Comparison of ENCODE assay signal across 12 mouse cellular contexts in the genomic region with DNA sequence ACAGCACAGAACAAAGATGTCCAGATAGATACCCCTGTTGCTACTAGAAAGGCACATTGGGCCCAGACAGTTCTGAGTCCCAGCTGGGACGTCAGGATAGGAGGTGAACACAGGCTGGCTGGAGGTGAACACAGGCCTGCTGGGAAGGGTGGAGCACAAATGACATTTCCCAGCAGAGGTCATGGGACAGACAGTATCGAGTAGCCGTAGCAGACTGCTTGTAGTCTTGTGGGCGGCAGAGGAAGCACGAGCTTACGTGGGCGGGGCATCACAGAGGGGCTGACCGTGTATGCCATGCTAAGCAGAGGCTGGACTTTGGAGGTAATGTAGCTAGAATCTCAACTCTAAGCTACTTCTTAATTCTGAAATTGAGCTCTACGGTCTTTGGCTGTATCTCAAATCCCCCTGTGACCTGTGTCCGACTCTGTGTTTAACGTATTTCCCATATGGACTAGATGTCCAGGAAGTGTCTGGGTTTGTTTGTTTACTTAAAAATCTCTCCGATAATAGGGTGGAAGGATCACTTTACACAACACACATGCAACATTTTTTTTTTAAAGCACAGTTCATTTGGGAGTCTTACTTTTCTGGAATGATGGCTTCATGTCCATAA.
DNase-seq lines count a peak whose midpoint lies in the region; ATAC-seq and TF ChIP-seq lines count a peak whose summit lies in the region.
"Had no signal": no experiment of that assay in that cellular context is flagged by ENCODE, and none has a peak within 500 bp of the region (broad histone marks: within the 10 kb centered on the region; RNA-seq: fewer than 3 reads in every experiment).

No protein-coding gene starts in this region.

- WGBS in cerebellum, adult 2 months, result 45% methylated on average over 12 of the region's 12 CpGs
- WGBS in heart, embryonic 12.5 days, result 37% methylated on average over 12 of the region's 12 CpGs
- 30% methylated on average over 12 of the region's 12 CpGs for WGBS in liver, embryonic 13.5 days (ENCODE audit: insufficient replicate concordance)

- peak overlapping the region; percentile 46; the same call in 1 of the 2 replicates for H3K9ac ChIP-seq in heart, embryonic 12.5 days
- H3K9ac ChIP-seq in liver, embryonic 13.5 days, result no peak overlapping the region
- H3K9ac ChIP-seq: embryonic facial prominence, embryonic 13.5 days; limb, embryonic 15.5 days; stomach, embryonic 15.5 days had no signal

- TF ChIP-seq CTCF in cerebellum, adult 2 months (IDR thresholded peaks at IDR 0.05; ENCODE audit: borderline replicate concordance, insufficient read depth, low read depth, low read length), result no peak

- no peak for ATAC-seq in heart, embryonic 12.5 days (ENCODE audit: insufficient number of reproducible peaks, low FRiP score)
- ATAC-seq in liver, embryonic 13.5 days (ENCODE audit: low read depth), result peak; percentile 13; the same call in 1 of the 2 replicates

- DNase-seq in cerebellum, adult 2 months, result no peak
- DNase-seq in cerebellum, postnatal 25 days, result no peak
- DNase-seq in 416B (ENCODE audit: low read depth), result peak; percentile 53
- DNase-seq in liver, embryonic 13.5 days, result no peak
- no peak for DNase-seq in gastrocnemius, postnatal 14 days
- no peak for DNase-seq in testis, postnatal 14 days (ENCODE audit: low spot score)
- no peak for DNase-seq in frontal cortex, adult 2 months (ENCODE audit: extremely low spot score in 1 of 2, low spot score in 1 of 2)
- DNase-seq: retina, postnatal 1 day had no signal

- H3K4me3 ChIP-seq in cerebellum, adult 2 months (replicated peaks; ENCODE audit: insufficient read depth, low read depth, low read length), result no peak overlapping the region
- no peak overlapping the region for H3K4me3 ChIP-seq in heart, embryonic 12.5 days
- H3K4me3 ChIP-seq in liver, embryonic 13.5 days (replicated peaks), result no peak overlapping the region
- H3K4me3 ChIP-seq: embryonic facial prominence, embryonic 13.5 days; limb, embryonic 15.5 days; stomach, embryonic 15.5 days had no signal

- no peak for TF ChIP-seq POLR2A in cerebellum, adult 2 months (IDR thresholded peaks at IDR 0.05; ENCODE audit: borderline replicate concordance, insufficient read depth, low read length)

- no peaks in the 10 kb centered on the region for H3K27me3 ChIP-seq in cerebellum, adult 2 months (ENCODE audit: control insufficient read depth, insufficient read depth, low read length)
- H3K27me3 ChIP-seq in heart, embryonic 12.5 days (replicated peaks), result no peaks in the 10 kb centered on the region
- H3K27me3 ChIP-seq in liver, embryonic 13.5 days, result peaks cover 32% of the 10 kb centered on the region
- H3K27me3 ChIP-seq: stomach, embryonic 15.5 days had no signal

- H3K4me1 ChIP-seq in cerebellum, adult 2 months (ENCODE audit: control insufficient read depth, insufficient read depth, low read length), result peaks cover 53% of the 10 kb centered on the region
- peaks cover 82% of the 10 kb centered on the region for H3K4me1 ChIP-seq in heart, embryonic 12.5 days (replicated peaks)
- H3K4me1 ChIP-seq in liver, embryonic 13.5 days (replicated peaks), result peaks cover 33% of the 10 kb centered on the region

- intact Hi-C loops in gastrocnemius, postnatal 14 days (cut with DNase I; ENCODE audit: low total_unique reads), result no loop called here

- H3K36me3 ChIP-seq in heart, embryonic 12.5 days, result no peaks in the 10 kb centered on the region
- no peaks in the 10 kb centered on the region for H3K36me3 ChIP-seq in liver, embryonic 13.5 days
- H3K36me3 ChIP-seq: embryonic facial prominence, embryonic 13.5 days; limb, embryonic 15.5 days; stomach, embryonic 15.5 days had no signal

- peak overlapping the region; percentile 62 for H3K27ac ChIP-seq in cerebellum, adult 2 months (ENCODE audit: insufficient read depth, low read length)
- H3K27ac ChIP-seq in heart, embryonic 12.5 days (ENCODE audit: poor library complexity, severe bottlenecking), result peak overlapping the region; percentile 83
- no peak overlapping the region for H3K27ac ChIP-seq in liver, embryonic 13.5 days
- H3K27ac ChIP-seq: embryonic facial prominence, embryonic 13.5 days; limb, embryonic 15.5 days; stomach, embryonic 15.5 days had no signal

- H3K4me2 ChIP-seq in heart, embryonic 12.5 days, result no peak overlapping the region
- no peak overlapping the region for H3K4me2 ChIP-seq in liver, embryonic 13.5 days
- H3K4me2 ChIP-seq: embryonic facial prominence, embryonic 13.5 days; limb, embryonic 15.5 days; stomach, embryonic 15.5 days had no signal

- no peaks in the 10 kb centered on the region for H3K9me3 ChIP-seq in heart, embryonic 12.5 days (replicated peaks)
- no peaks in the 10 kb centered on the region for H3K9me3 ChIP-seq in liver, embryonic 13.5 days (replicated peaks)
- H3K9me3 ChIP-seq: embryonic facial prominence, embryonic 13.5 days; limb, embryonic 15.5 days; stomach, embryonic 15.5 days had no signal
